ENCODE assay signal across 9 mouse cellular contexts in the genomic region with DNA sequence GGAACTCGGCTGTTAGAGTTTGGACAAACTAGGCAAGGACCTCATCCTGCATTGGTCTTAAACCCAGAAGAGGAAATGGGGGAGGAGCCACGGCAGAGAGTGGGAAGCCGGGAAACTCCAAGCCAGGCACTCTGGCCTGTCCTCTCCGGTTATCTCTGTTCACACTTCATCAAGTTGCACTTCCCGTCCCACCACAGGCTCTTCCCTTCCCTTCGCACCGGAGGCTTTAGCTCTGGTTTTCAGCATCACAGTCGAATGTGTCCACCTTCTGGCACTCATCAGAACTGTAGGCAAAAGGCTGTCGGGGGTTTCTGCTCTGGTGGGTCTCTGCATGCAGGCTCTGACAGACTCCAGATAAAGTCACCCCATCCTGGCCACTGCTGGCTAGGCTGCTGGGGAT. TPM values are rescaled to one million over a fixed set of nuclear protein-coding genes. Genes with fewer than 3 reads are reported as not detected.
DNase-seq lines count a peak whose midpoint lies in the region; TF ChIP-seq lines count a peak whose summit lies in the region.
"Had no signal": no experiment of that assay in that cellular context is flagged by ENCODE, and none has a peak within 500 bp of the region (broad histone marks: within the 10 kb centered on the region; RNA-seq: fewer than 3 reads in every experiment).

No protein-coding gene starts in this region.

- no peaks in the 10 kb centered on the region for H3K36me3 ChIP-seq in testis, adult 2 months (ENCODE audit: control insufficient read depth, insufficient read depth, low read length)
- H3K36me3 ChIP-seq in limb, embryonic 10.5 days: peaks cover 19% of the 10 kb centered on the region; the same call in 1 of the 2 replicates

- TF ChIP-seq POLR2A in testis, adult 2 months (IDR thresholded peaks at IDR 0.05; ENCODE audit: control insufficient read depth, low read depth, low read length): no peak

- peaks cover 9% of the 10 kb centered on the region for H3K4me1 ChIP-seq in testis, adult 2 months (ENCODE audit: control insufficient read depth, insufficient read depth, low read length)
- peaks cover 32% of the 10 kb centered on the region for H3K4me1 ChIP-seq in limb, embryonic 10.5 days

- WGBS in limb, embryonic 10.5 days: 17% methylated on average over 9 of the region's 9 CpGs

- no peaks in the 10 kb centered on the region for H3K9me3 ChIP-seq in limb, embryonic 10.5 days (replicated peaks)
- H3K9me3 ChIP-seq: embryonic facial prominence, embryonic 12.5 days had no signal

- H3K4me3 ChIP-seq in testis, adult 2 months (ENCODE audit: control insufficient read depth, low read depth, low read length): no peak overlapping the region
- 0 out of 2 replicates have a peak overlapping the region, but pooled peaks have one; percentile 13 for H3K4me3 ChIP-seq in limb, embryonic 10.5 days
- H3K4me3 ChIP-seq: embryonic facial prominence, embryonic 12.5 days had no signal

- peak; percentile 26 for DNase-seq in cerebellum, adult 9-11 months
- no peak for DNase-seq in cerebellum, adult 18-20 months
- no peak for DNase-seq in testis, postnatal 14 days (ENCODE audit: low spot score)
- DNase-seq in limb, embryonic 10.5 days (ENCODE audit: low spot score): peak; percentile 63
- DNase-seq in retina, postnatal 1 day: peak; percentile 76
- no peak for DNase-seq in urinary bladder, postnatal 14 days (ENCODE audit: low spot score)
- DNase-seq in frontal cortex, postnatal 36 days (ENCODE audit: low spot score in 2 of 2): no peak

- H3K27ac ChIP-seq in testis, adult 2 months (ENCODE audit: control insufficient read depth, insufficient read depth, low read depth, low read length): no peak overlapping the region
- H3K27ac ChIP-seq in limb, embryonic 10.5 days: 0 out of 2 replicates have a peak overlapping the region, but pooled peaks have one; percentile 16
- H3K27ac ChIP-seq: embryonic facial prominence, embryonic 12.5 days had no signal

- H3K27me3 ChIP-seq in testis, adult 2 months (ENCODE audit: control insufficient read depth, insufficient read depth, low read length): no peaks in the 10 kb centered on the region
- no peaks in the 10 kb centered on the region for H3K27me3 ChIP-seq in limb, embryonic 10.5 days (ENCODE audit: low read depth, poor library complexity, severe bottlenecking)
- H3K27me3 ChIP-seq: embryonic facial prominence, embryonic 12.5 days had no signal

- peak; percentile 33; the same call in 1 of the 2 replicates for TF ChIP-seq CTCF in testis, adult 2 months (IDR thresholded peaks at IDR 0.05; ENCODE audit: control insufficient read depth, insufficient read depth, insufficient replicate concordance, low read depth, low read length)

RNA-seq across cellular contexts. Expression of gene A3galt2, which starts 48.5 kb away (rescaled TPM):
- polyA plus RNA-seq in testis, adult 2 months (2012; rRNA removed): 0.06 and 0.07 TPM in 2 replicates
- 0.10 TPM in 1 of 2 replicates, not detected in the other for polyA plus RNA-seq in limb, embryonic 10.5 days (2016; fragmentation: Nextera tagmentation; extraction: Ambion mirVana)

RNA-seq across cellular contexts. Expression of gene Phc2, which starts 52.1 kb away (rescaled TPM):
- 44.6 and 47.8 TPM in 2 replicates for polyA plus RNA-seq in testis, adult 2 months (2012; rRNA removed)
- 71.1 and 76.8 TPM in 2 replicates for polyA plus RNA-seq in limb, embryonic 10.5 days (2016; fragmentation: Nextera tagmentation; extraction: Ambion mirVana)

Comparison
In these comparisons a context has a peak if more than half of its experiments do, and no peak if none do; other contexts are left out.
1. DNase-seq: peak in cerebellum, adult 9-11 months (single experiment), limb, embryonic 10.5 days (single experiment) and retina, postnatal 1 day (single experiment); none in cerebellum, adult 18-20 months (0 of 2), testis, postnatal 14 days (single experiment), urinary bladder, postnatal 14 days (single experiment) and frontal cortex, postnatal 36 days (0 of 2).